Mouse (Mus musculus) midbrain, embryonic 15.5 days (tissue): ENCODE results near the gene Pgbd5. TPM values are rescaled to one million over a fixed set of nuclear protein-coding genes. Genes with fewer than 3 reads are reported as not detected.
"Not testable (repeated sequence)": the region's sequence is repeated elsewhere in the genome, so short reads cannot be mapped to it uniquely, and the experiment has no call there.

Experiments
- ATAC-seq: fragments of 200-750 bp; cut with Nextera tagmentation; replicated peaks from 2 replicates; pipeline ENCODE4 v1.8.0; 2017; ENCODE audit warnings: moderate TSS enrichment
- H3K27ac ChIP-seq: fragments of 300-500 bp; sonication (generic); 2 replicates; pipeline ENCODE4 v1.5.1; 2015; ENCODE audit warnings: mild to moderate bottlenecking, inconsistent platforms
- H3K27me3 ChIP-seq: fragments of 300-500 bp; sonication (generic); replicated peaks from 2 replicates; pipeline ENCODE4 v1.6.1; 2015; ENCODE audit warnings: inconsistent platforms
- H3K36me3 ChIP-seq: fragments of 300-500 bp; sonication (generic); replicated peaks from 2 replicates; pipeline ENCODE4 v1.6.1; 2015; ENCODE audit warnings: inconsistent platforms
- H3K4me1 ChIP-seq: fragments of 300-500 bp; sonication (generic); 2 replicates; pipeline ENCODE4 v1.6.1; 2015; ENCODE audit warnings: inconsistent platforms
- H3K4me2 ChIP-seq: fragments of 300-500 bp; sonication (generic); 2 replicates; pipeline ENCODE4 v1.6.1; 2015; ENCODE audit warnings: inconsistent platforms, mild to moderate bottlenecking, moderate library complexity
- H3K4me3 ChIP-seq: fragments of 300-500 bp; sonication (generic); 2 replicates; pipeline ENCODE4 v1.5.1; 2015; ENCODE audit warnings: mild to moderate bottlenecking, inconsistent platforms
- H3K9ac ChIP-seq: fragments of 300-500 bp; sonication (generic); 2 replicates; pipeline ENCODE4 v1.6.1; 2015; ENCODE audit warnings: mild to moderate bottlenecking, inconsistent platforms
- H3K9me3 ChIP-seq: fragments of 300-500 bp; sonication (generic); 2 replicates; pipeline ENCODE4 v1.6.1; 2016; ENCODE audit warnings: inconsistent platforms
- WGBS: fragments of 180-500 bp; shearing (Covaris S2); methylation state at CpG from one replicate; pipeline ENCODE4 v1.1.7; 2015; ENCODE audit warnings: mixed read lengths; 5-methylcytosine and 5-hydroxymethylcytosine counted together
- polyA plus RNA-seq: library from polyadenylated mRNA; unstranded; fragments of >200 nt; fragmentation: Nextera tagmentation; extraction: Ambion mirVana; gene quantifications from 2 replicates; pipeline ENCODE4 v1.2.1, GENCODE M21; 2015

Pgbd5 gene
- polyA plus RNA-seq, 1 experiment from 2014 or later = 15.3 TPM

- H3K27ac ChIP-seq = no peak overlapping the region
- no peak overlapping the region for H3K9ac ChIP-seq
- WGBS = 60% methylated on average over 3 of the region's 3 CpGs
- no peaks in the 10 kb centered on the region for H3K36me3 ChIP-seq
- H3K4me3 ChIP-seq = no peak overlapping the region
- no peaks in the 10 kb centered on the region for H3K27me3 ChIP-seq
- no peaks in the 10 kb centered on the region for H3K4me1 ChIP-seq
- H3K4me2 ChIP-seq = no peak overlapping the region
- no peaks in the 10 kb centered on the region for H3K9me3 ChIP-seq
- no peak for ATAC-seq
Measured at GRCm38 (mm10) chr8:124455359-124455758, 15.9 kb upstream of the Pgbd5 start.

GRCm38 (mm10) chr8:124450192-124450895 lies 10.9 kb upstream of the Pgbd5 start:
- no peak for ATAC-seq
- Histone ChIP-seq H3K9me3 (no peaks in the 10 kb centered on the region), H3K36me3 (no peaks in the 10 kb centered on the region), H3K4me2 (no peak overlapping the region), H3K4me1 (peaks cover 11% of the 10 kb centered on the region; the same call in 1 of the 2 replicates), H3K27me3 (no peaks in the 10 kb centered on the region), H3K27ac (0 out of 2 replicates have a peak overlapping the region, but pooled peaks have one; percentile 20), H3K9ac (no peak overlapping the region), H3K4me3 (no peak overlapping the region)
- WGBS = 89% methylated on average over 8 of the region's 8 CpGs

- Histone ChIP-seq H3K27me3 (no peaks in the 10 kb centered on the region), H3K9ac (no peak overlapping the region), H3K27ac (peak overlapping the region; percentile 20; the same call in 1 of the 2 replicates), H3K36me3 (no peaks in the 10 kb centered on the region), H3K4me2 (no peak overlapping the region), H3K9me3 (no peaks in the 10 kb centered on the region), H3K4me1 (peaks cover 11% of the 10 kb centered on the region; the same call in 1 of the 2 replicates), H3K4me3 (no peak overlapping the region)
- WGBS = 36% methylated on average over 10 of the region's 10 CpGs
- ATAC-seq = no peak
Measured at GRCm38 (mm10) chr8:124448962-124449670, 9.7 kb upstream of the Pgbd5 start.

GRCm38 (mm10) chr8:124436741-124437140 lies 2.7 kb downstream of the Pgbd5 start:
- H3K4me1 ChIP-seq = peaks cover 31% of the 10 kb centered on the region
- 22% methylated on average over 4 of the region's 4 CpGs for WGBS
- no peaks in the 10 kb centered on the region for H3K27me3 ChIP-seq
- H3K4me3 ChIP-seq = no peak overlapping the region
- H3K27ac ChIP-seq = no peak overlapping the region
- no peak overlapping the region for H3K9ac ChIP-seq
- no peaks in the 10 kb centered on the region for H3K36me3 ChIP-seq
- H3K9me3 ChIP-seq = no peaks in the 10 kb centered on the region
- no peak overlapping the region for H3K4me2 ChIP-seq
- no peak for ATAC-seq

GRCm38 (mm10) chr8:124435707-124436243 lies 3.7 kb downstream of the Pgbd5 start:
- Histone ChIP-seq H3K27me3 (no peaks in the 10 kb centered on the region), H3K9me3 (no peaks in the 10 kb centered on the region), H3K4me3 (no peak overlapping the region), H3K9ac (no peak overlapping the region), H3K4me2 (no peak overlapping the region), H3K4me1 (peaks cover 41% of the 10 kb centered on the region), H3K27ac (no peak overlapping the region), H3K36me3 (no peaks in the 10 kb centered on the region)
- WGBS = 49% methylated on average over 10 of the region's 10 CpGs
- no peak for ATAC-seq

GRCm38 (mm10) chr8:124435170-124435569 lies 4.3 kb downstream of the Pgbd5 start:
- Histone ChIP-seq H3K9ac (no peak overlapping the region), H3K4me2 (peak overlapping the region; percentile 93), H3K4me3 (peak overlapping the region; percentile 88; the same call in 1 of the 2 replicates), H3K36me3 (no peaks in the 10 kb centered on the region), H3K4me1 (peaks cover 44% of the 10 kb centered on the region), H3K9me3 (no peaks in the 10 kb centered on the region), H3K27me3 (no peaks in the 10 kb centered on the region), H3K27ac (peak overlapping the region; percentile 81)
- WGBS = 52% methylated on average over 4 of the region's 4 CpGs
- no peak for ATAC-seq

- peak overlapping the region; percentile 81 for H3K27ac ChIP-seq
- ATAC-seq = peak; percentile 97
- H3K4me1 ChIP-seq = peaks cover 49% of the 10 kb centered on the region
- H3K27me3 ChIP-seq = no peaks in the 10 kb centered on the region
- H3K36me3 ChIP-seq = no peaks in the 10 kb centered on the region
- H3K9me3 ChIP-seq = no peaks in the 10 kb centered on the region
- H3K4me2 ChIP-seq = peak overlapping the region; percentile 93
- WGBS = under 1% methylated on average over 85 of the region's 101 CpGs
- H3K4me3 ChIP-seq = peak overlapping the region; percentile 88
- H3K9ac ChIP-seq = peak overlapping the region; percentile 81
Measured at GRCm38 (mm10) chr8:124434126-124434790, 5.2 kb downstream of the Pgbd5 start.

- H3K27ac ChIP-seq = peak overlapping the region; percentile 81
- H3K36me3 ChIP-seq = no peaks in the 10 kb centered on the region
- WGBS = under 1% methylated on average over 40 of the region's 56 CpGs
- peak overlapping the region; percentile 88 for H3K4me3 ChIP-seq
- peak overlapping the region; percentile 81 for H3K9ac ChIP-seq
- no peaks in the 10 kb centered on the region for H3K27me3 ChIP-seq
- H3K4me2 ChIP-seq = peak overlapping the region; percentile 93
- H3K9me3 ChIP-seq = no peaks in the 10 kb centered on the region
- ATAC-seq = peak; percentile 51; the same call in 1 of the 2 replicates
- peaks cover 51% of the 10 kb centered on the region for H3K4me1 ChIP-seq
Measured at GRCm38 (mm10) chr8:124433451-124434125, 5.9 kb downstream of the Pgbd5 start.

GRCm38 (mm10) chr8:124430881-124431280 lies 8.6 kb downstream of the Pgbd5 start:
- no peaks in the 10 kb centered on the region for H3K36me3 ChIP-seq
- H3K9me3 ChIP-seq = no peaks in the 10 kb centered on the region
- H3K9ac ChIP-seq = no peak overlapping the region
- H3K4me3 ChIP-seq = 0 out of 2 replicates have a peak overlapping the region, but pooled peaks have one; percentile 6
- no peak overlapping the region for H3K27ac ChIP-seq
- H3K4me2 ChIP-seq = peak overlapping the region; percentile 93
- no peaks in the 10 kb centered on the region for H3K27me3 ChIP-seq
- peaks cover 54% of the 10 kb centered on the region for H3K4me1 ChIP-seq
- 56% methylated on average over 6 of the region's 6 CpGs for WGBS
- ATAC-seq = no peak

- Histone ChIP-seq H3K4me2 (no peak overlapping the region), H3K4me3 (no peak overlapping the region), H3K27ac (no peak overlapping the region), H3K9me3 (no peaks in the 10 kb centered on the region), H3K36me3 (no peaks in the 10 kb centered on the region), H3K27me3 (no peaks in the 10 kb centered on the region), H3K9ac (no peak overlapping the region), H3K4me1 (peaks cover 47% of the 10 kb centered on the region)
- no peak for ATAC-seq
- WGBS = 61% methylated on average over 6 of the region's 6 CpGs
Measured at GRCm38 (mm10) chr8:124429417-124429816, 10.0 kb downstream of the Pgbd5 start.

GRCm38 (mm10) chr8:124428721-124429120 lies 10.7 kb downstream of the Pgbd5 start:
- not testable (repeated sequence) for H3K9me3 ChIP-seq, H3K27me3 ChIP-seq, ATAC-seq, H3K4me3 ChIP-seq, H3K4me2 ChIP-seq, H3K9ac ChIP-seq, H3K27ac ChIP-seq, H3K36me3 ChIP-seq
- 72% methylated on average over 2 of the region's 2 CpGs for WGBS
- H3K4me1 ChIP-seq = peaks cover 47% of the 10 kb centered on the region
